Mouse (Mus musculus) kidney, adult 18-20 months (tissue): ENCODE results near the gene Pfdn5.

Source experiments
- DNase-seq: peaks from one replicate; pipeline ENCODE4 v3.0.0; 2021

The Pfdn5 gene

GRCm38 (mm10) chr15:102377163-102377543 is 51.2 kb downstream of the Pfdn5 start:
- DNase-seq = peak; percentile 92

GRCm38 (mm10) chr15:102377810-102378262 is 51.9 kb downstream of the Pfdn5 start:
- peak; percentile 66 for DNase-seq
